Mouse (Mus musculus) heart, postnatal 25 days (tissue): ENCODE measurements around the gene 1700025G04Rik. TPM values are rescaled to one million over a fixed set of nuclear protein-coding genes. Genes with fewer than 3 reads are reported as not detected.
A peak's percentile ranks its signal among the peaks of the same experiment; 100 is the strongest.

Source experiments
- DNase-seq: peaks from one replicate; pipeline ENCODE4 v3.0.0; 2022; ENCODE audit warnings: low spot score
- intact Hi-C: fragments of 180-260 bp; cut with DNase I; formaldehyde crosslinking; loops from one replicate; pipeline ENCODE4 v1.15.1; 2025
- total RNA-seq, 2 experiments: library from RNA; stranded (reverse); gene quantifications; 2 replicates each; pipeline ENCODE4 v1.2.3; 2021

The 1700025G04Rik gene
- total RNA-seq, 2 experiments from 2014 or later: 39.7 to 43.3 TPM

GRCm38 (mm10) chr1:151942972-151943654 lies 146.8 kb downstream of the 1700025G04Rik start:
- no peak for DNase-seq
- intact Hi-C loops: no loop called here

- intact Hi-C loops: no loop called here
- no peak for DNase-seq
Observed at GRCm38 (mm10) chr1:151939987-151940386, 149.9 kb downstream of the 1700025G04Rik start.

GRCm38 (mm10) chr1:151939510-151939909 lies 150.4 kb downstream of the 1700025G04Rik start:
- intact Hi-C loops: no loop called here
- DNase-seq: no peak

GRCm38 (mm10) chr1:151933605-151934004 lies 156.3 kb downstream of the 1700025G04Rik start:
- no peak for DNase-seq
- intact Hi-C loops: no loop called here

GRCm38 (mm10) chr1:151926826-151927225 lies 163.1 kb downstream of the 1700025G04Rik start:
- intact Hi-C loops: no loop called here
- no peak for DNase-seq

GRCm38 (mm10) chr1:151926141-151926540 lies 163.8 kb downstream of the 1700025G04Rik start:
- DNase-seq: no peak
- intact Hi-C loops: no loop called here

GRCm38 (mm10) chr1:151925738-151926137 lies 164.2 kb downstream of the 1700025G04Rik start:
- intact Hi-C loops: no loop called here
- DNase-seq: peak; percentile 12

GRCm38 (mm10) chr1:151918806-151919357 lies 171.0 kb downstream of the 1700025G04Rik start:
- DNase-seq: no peak
- intact Hi-C loops: no loop called here

GRCm38 (mm10) chr1:151917736-151918135 lies 172.2 kb downstream of the 1700025G04Rik start:
- intact Hi-C loops: no loop called here
- no peak for DNase-seq

GRCm38 (mm10) chr1:151914494-151914893 lies 175.4 kb downstream of the 1700025G04Rik start:
- intact Hi-C loops: no loop called here

GRCm38 (mm10) chr1:151907014-151907413 lies 182.9 kb downstream of the 1700025G04Rik start:
- no peak for DNase-seq
- intact Hi-C loops: no loop called here

More at GRCm38 (mm10) chr1:151914494-151914893, 175.4 kb downstream of the 1700025G04Rik start:
- DNase-seq: no peak

- intact Hi-C loops: no loop called here
- no peak for DNase-seq
Observed at GRCm38 (mm10) chr1:151900706-151901360, 189.1 kb downstream of the 1700025G04Rik start.

GRCm38 (mm10) chr1:151899964-151900363 lies 190.0 kb downstream of the 1700025G04Rik start:
- intact Hi-C loops: no loop called here
- DNase-seq: no peak

- DNase-seq: no peak
- intact Hi-C loops: no loop called here
Observed at GRCm38 (mm10) chr1:151895406-151895805, 194.5 kb downstream of the 1700025G04Rik start.

GRCm38 (mm10) chr1:151893976-151894375 lies 195.9 kb downstream of the 1700025G04Rik start:
- DNase-seq: no peak
- intact Hi-C loops: no loop called here

GRCm38 (mm10) chr1:151892008-151892407 lies 197.9 kb downstream of the 1700025G04Rik start:
- no peak for DNase-seq
- intact Hi-C loops: no loop called here

- no peak for DNase-seq
- intact Hi-C loops: no loop called here
Observed at GRCm38 (mm10) chr1:151891194-151891593, 198.7 kb downstream of the 1700025G04Rik start.

- DNase-seq: no peak
- intact Hi-C loops: no loop called here
Observed at GRCm38 (mm10) chr1:151890041-151890621, 199.8 kb downstream of the 1700025G04Rik start.

- DNase-seq: no peak
- intact Hi-C loops: no loop called here
Observed at GRCm38 (mm10) chr1:151887631-151888030, 202.3 kb downstream of the 1700025G04Rik start.

GRCm38 (mm10) chr1:151887126-151887525 lies 202.8 kb downstream of the 1700025G04Rik start:
- DNase-seq: no peak
- intact Hi-C loops: no loop called here

- intact Hi-C loops: no loop called here
- no peak for DNase-seq
Observed at GRCm38 (mm10) chr1:151886171-151886570, 203.8 kb downstream of the 1700025G04Rik start.
